Mouse (Mus musculus) MEL (cell line): ENCODE data around the gene Trak1. TPM values are rescaled to one million over a fixed set of nuclear protein-coding genes. Genes with fewer than 3 reads are reported as not detected.

ENCODE experiments used
- DNase-seq: peaks from one replicate; pipeline ENCODE4 v3.0.0; 2011; ENCODE audit warnings: low read depth, low spot score
- H3K27ac ChIP-seq: 2 replicates; pipeline ENCODE4 v1.5.1; 2012; ENCODE audit warnings: low read depth, mild to moderate bottlenecking, control low read depth, low read length, moderate library complexity; ENCODE audit not compliant: control insufficient read depth
- H3K27me3 ChIP-seq, 2 experiments: fragments of 150-350 bp in 1 of 2; sonication (generic) in 1 of 2; 2 replicates each; pipeline ENCODE4 v1.6.1; 2012; ENCODE audit warnings: low read length in 2 of 2, mild to moderate bottlenecking in 2 of 2, improper control_type of control experiment in 1 of 2, moderate library complexity in 1 of 2; ENCODE audit not compliant: insufficient read depth in 2 of 2, control insufficient read depth in 1 of 2
- H3K36me3 ChIP-seq, 2 experiments: 2 replicates each; pipeline ENCODE4 v1.6.1; 2012 to 2014; ENCODE audit warnings: low read length in 2 of 2, improper control_type of control experiment in 1 of 2, inconsistent platforms in 1 of 2, mild to moderate bottlenecking in 1 of 2; ENCODE audit not compliant: insufficient read depth in 2 of 2, control insufficient read depth in 1 of 2
- H3K4me1 ChIP-seq, 2 experiments: fragments of 150-350 bp in 1 of 2; sonication (generic) in 1 of 2; 2 replicates each; pipeline ENCODE4 v1.6.1; 2012; ENCODE audit warnings: low read length in 2 of 2, improper control_type of control experiment in 1 of 2, mild to moderate bottlenecking in 1 of 2; ENCODE audit not compliant: insufficient read depth in 2 of 2, control insufficient read depth in 1 of 2
- H3K4me3 ChIP-seq, 2 experiments: fragments of 150-350 bp in 1 of 2; sonication (generic) in 1 of 2; 2 replicates each; pipeline ENCODE4 v1.5.1; 2012; ENCODE audit warnings: low read depth in 2 of 2, low read length in 2 of 2, mild to moderate bottlenecking in 2 of 2, moderate library complexity in 2 of 2, control low read depth in 1 of 2, improper control_type of control experiment in 1 of 2; ENCODE audit not compliant: control insufficient read depth in 1 of 2, insufficient read depth in 1 of 2
- H3K79me2 ChIP-seq: 2 replicates; pipeline ENCODE4 v1.6.1; 2012; ENCODE audit warnings: mild to moderate bottlenecking, low read length, moderate library complexity; ENCODE audit not compliant: control insufficient read depth, poor library complexity, insufficient read depth
- H3K9ac ChIP-seq: 2 replicates; pipeline ENCODE4 v1.6.1; 2012; ENCODE audit warnings: low read depth, mild to moderate bottlenecking, control low read depth, low read length, moderate library complexity; ENCODE audit not compliant: control insufficient read depth, poor library complexity, severe bottlenecking
- H3K9me3 ChIP-seq: fragments of 150-350 bp; sonication (generic); replicated peaks from 2 replicates; pipeline ENCODE4 v1.6.1; 2012; ENCODE audit warnings: mild to moderate bottlenecking, low read length, improper control_type of control experiment, moderate library complexity; ENCODE audit not compliant: insufficient read depth
- CHD2 ChIP-seq: IDR thresholded peaks from 2 replicates; pipeline ENCODE4 v1.6.1; 2011; ENCODE audit warnings: low read length, improper control_type of control experiment
- EP300 ChIP-seq, 2 experiments: IDR thresholded peaks; 2 replicates each; pipeline ENCODE4 v1.6.1; 2011; ENCODE audit warnings: improper control_type of control experiment in 2 of 2, low read length in 2 of 2, low read depth in 1 of 2, mild to moderate bottlenecking in 1 of 2
- GABPA ChIP-seq: IDR thresholded peaks from 2 replicates; pipeline ENCODE4 v1.6.1; 2012; ENCODE audit warnings: low read depth, mild to moderate bottlenecking, inconsistent platforms, low read length, improper control_type of control experiment, moderate library complexity
- GATA1 ChIP-seq: IDR thresholded peaks from 2 replicates; pipeline ENCODE4 v1.6.1; 2011; ENCODE audit warnings: low read depth, low read length, improper control_type of control experiment
- HCFC1 ChIP-seq: IDR thresholded peaks from 2 replicates; pipeline ENCODE4 v1.6.1; 2012; ENCODE audit warnings: low read depth, mild to moderate bottlenecking, inconsistent platforms, low read length, improper control_type of control experiment, moderate library complexity
- JUND ChIP-seq: IDR thresholded peaks from 2 replicates; pipeline ENCODE4 v1.6.1; 2011; ENCODE audit warnings: low read depth, mild to moderate bottlenecking, improper control_type of control experiment, low read length
- MAFK ChIP-seq: IDR thresholded peaks from 2 replicates; pipeline ENCODE4 v1.6.1; 2011; ENCODE audit warnings: low read depth, mild to moderate bottlenecking, low read length, improper control_type of control experiment, borderline replicate concordance
- MAX ChIP-seq: IDR thresholded peaks from 2 replicates; pipeline ENCODE4 v1.6.1; 2011; ENCODE audit warnings: low read length, improper control_type of control experiment
- MAZ ChIP-seq: IDR thresholded peaks from 2 replicates; pipeline ENCODE4 v1.6.1; 2012; ENCODE audit warnings: low read depth, mild to moderate bottlenecking, inconsistent platforms, low read length, improper control_type of control experiment
- MXI1 ChIP-seq: IDR thresholded peaks from 2 replicates; pipeline ENCODE4 v1.6.1; 2011; ENCODE audit warnings: mild to moderate bottlenecking, low read depth, low read length, improper control_type of control experiment
- MYB ChIP-seq: IDR thresholded peaks from 2 replicates; pipeline ENCODE4 v1.6.1; 2011; ENCODE audit warnings: mild to moderate bottlenecking, low read depth, low read length, improper control_type of control experiment
- POLR2AphosphoS5 ChIP-seq: IDR thresholded peaks from 2 replicates; pipeline ENCODE4 v1.6.1; 2012; ENCODE audit warnings: low read depth, borderline replicate concordance, mild to moderate bottlenecking, inconsistent platforms, low read length, moderate library complexity, mixed read lengths
- RAD21 ChIP-seq: IDR thresholded peaks from 2 replicates; pipeline ENCODE4 v1.6.1; 2011; ENCODE audit warnings: mild to moderate bottlenecking, low read depth, low read length, improper control_type of control experiment
- RCOR1 ChIP-seq: IDR thresholded peaks from 2 replicates; pipeline ENCODE4 v1.6.1; 2012; ENCODE audit warnings: low read depth, mild to moderate bottlenecking, inconsistent platforms, low read length, improper control_type of control experiment
- SIN3A ChIP-seq: IDR thresholded peaks from 2 replicates; pipeline ENCODE4 v1.6.1; 2012; ENCODE audit warnings: low read length, improper control_type of control experiment, inconsistent platforms
- TAL1 ChIP-seq: IDR thresholded peaks from 2 replicates; pipeline ENCODE4 v1.6.1; 2012; ENCODE audit warnings: mild to moderate bottlenecking, inconsistent platforms, low read length, moderate library complexity, mixed read lengths
- TBP ChIP-seq: IDR thresholded peaks from 2 replicates; pipeline ENCODE4 v1.8.0; 2011; ENCODE audit warnings: low read depth, low read length, improper control_type of control experiment
- TCF12 ChIP-seq: IDR thresholded peaks from 2 replicates; pipeline ENCODE4 v1.6.1; 2014; ENCODE audit warnings: low read depth, mild to moderate bottlenecking, inconsistent platforms, low read length, improper control_type of control experiment, moderate library complexity
- ZC3H11A ChIP-seq: IDR thresholded peaks from 2 replicates; pipeline ENCODE4 v1.6.1; 2012; ENCODE audit warnings: low read depth, mild to moderate bottlenecking, inconsistent platforms, low read length, improper control_type of control experiment
- ZKSCAN1 ChIP-seq: IDR thresholded peaks from 2 replicates; pipeline ENCODE4 v1.6.1; 2012; ENCODE audit warnings: low read depth, mild to moderate bottlenecking, inconsistent platforms, low read length, improper control_type of control experiment, moderate library complexity
- ZNF384 ChIP-seq: IDR thresholded peaks from 2 replicates; pipeline ENCODE4 v1.6.1; 2012; ENCODE audit warnings: low read depth, mild to moderate bottlenecking, inconsistent platforms, low read length, improper control_type of control experiment
- polyA plus RNA-seq, 2 experiments: library from polyadenylated mRNA; stranded (reverse) in 1 of 2; unstranded in 1 of 2; fragments of >175 nt in 1 of 2; fragments of >200 nt in 1 of 2; gene quantifications; 2 replicates each; pipeline versions ENCODE4 v1.2.1 to v1.2.4; 2012; ENCODE audit warnings: low replicate concordance in 2 of 2, low read depth in 1 of 2; ENCODE audit not compliant: insufficient read length in 2 of 2, insufficient read depth in 1 of 2, missing spikeins in 1 of 2
- total RNA-seq: library from RNA; depleted of rRNA; stranded (reverse); fragments of 300-350 nt; gene quantifications from 2 replicates; pipeline ENCODE4 v1.2.3, GENCODE M21; 2012

The Trak1 gene
- total and polyA plus RNA-seq, 3 experiments: 16.2 to 35.5 TPM; not detected in 1

GRCm38 (mm10) chr9:121505346-121505745 is 208.0 kb downstream of the Trak1 start:
- DNase-seq: no peak
- H3K79me2 ChIP-seq: no peaks in the 10 kb centered on the region
- no peak overlapping the region for H3K9ac ChIP-seq
- no peak overlapping the region for H3K4me3 ChIP-seq
- no peak for TF ChIP-seq MAZ
- no peak for TF ChIP-seq MAX
- TF ChIP-seq GATA1: no peak
- TF ChIP-seq ZKSCAN1: no peak
- no peak for TF ChIP-seq MXI1
- no peak for TF ChIP-seq CHD2
- no peak for TF ChIP-seq EP300 (IDR thresholded peaks at IDR 0.05; ENCODE audit: low read depth in 1 of 2, low read length in 2 of 2)
- TF ChIP-seq MYB: no peak
- TF ChIP-seq ZC3H11A: no peak
- no peak for TF ChIP-seq RCOR1
- H3K27ac ChIP-seq: no peak overlapping the region
- H3K27me3 ChIP-seq: no peaks in the 10 kb centered on the region
- no peaks in the 10 kb centered on the region for H3K9me3 ChIP-seq
- no peaks in the 10 kb centered on the region for H3K36me3 ChIP-seq
- no peaks in the 10 kb centered on the region for H3K4me1 ChIP-seq

DNA sequence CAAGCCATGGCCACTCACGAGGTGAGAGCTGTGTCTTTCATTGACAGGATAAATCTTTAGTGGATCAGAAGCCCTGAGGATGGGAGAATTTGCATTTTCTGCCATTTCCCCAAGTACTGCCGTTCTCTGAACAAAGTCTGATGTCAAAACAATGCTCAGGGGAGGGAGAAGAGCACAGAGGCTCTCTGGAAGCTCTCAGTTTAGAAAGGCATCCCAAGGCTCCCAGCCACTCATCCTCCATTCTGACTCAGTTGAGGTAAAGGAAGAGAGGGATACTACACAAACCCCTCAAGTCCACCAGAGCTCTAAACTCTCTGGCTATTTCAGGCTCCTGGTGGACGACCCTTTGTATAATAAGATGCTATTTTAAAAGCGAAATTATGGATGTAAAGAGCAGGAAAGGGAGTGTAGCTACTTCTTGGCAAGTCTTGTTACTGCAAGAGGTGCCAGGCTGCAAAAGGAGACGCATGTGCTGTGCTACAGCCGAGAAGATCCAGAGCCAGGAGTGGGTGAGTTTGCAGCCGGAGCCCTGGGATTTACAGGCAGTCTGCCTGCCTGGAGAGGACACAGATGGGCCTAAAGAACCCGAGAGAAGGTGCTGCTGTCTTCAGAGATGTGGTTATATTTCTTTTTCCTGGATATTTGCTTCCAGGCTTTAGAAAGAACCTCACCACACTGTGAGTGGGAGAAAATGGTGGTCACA is 209.3 kb downstream of the Trak1 start:
- H3K36me3 ChIP-seq: no peaks in the 10 kb centered on the region
- H3K9ac ChIP-seq: no peak overlapping the region
- DNase-seq: no peak
- no peaks in the 10 kb centered on the region for H3K79me2 ChIP-seq
- H3K27me3 ChIP-seq: no peaks in the 10 kb centered on the region
- no peak overlapping the region for H3K27ac ChIP-seq
- no peaks in the 10 kb centered on the region for H3K9me3 ChIP-seq
- H3K4me1 ChIP-seq: no peaks in the 10 kb centered on the region
- no peak for TF ChIP-seq ZKSCAN1
- TF ChIP-seq RAD21: no peak
- no peak for TF ChIP-seq CHD2
- no peak for TF ChIP-seq SIN3A
- TF ChIP-seq MAFK: no peak
- TF ChIP-seq EP300 (IDR thresholded peaks at IDR 0.05; ENCODE audit: low read depth in 1 of 2, low read length in 2 of 2): no peak
- TF ChIP-seq MAZ: no peak
- no peak for TF ChIP-seq HCFC1
- no peak for TF ChIP-seq GABPA
- no peak for TF ChIP-seq POLR2AphosphoS5
- no peak for TF ChIP-seq TAL1
- TF ChIP-seq JUND: no peak
- TF ChIP-seq MYB: no peak
- no peak for TF ChIP-seq TBP
- no peak for TF ChIP-seq TCF12
- TF ChIP-seq ZNF384: no peak
- no peak overlapping the region for H3K4me3 ChIP-seq
